Mouse (Mus musculus): ENCODE measurements around the gene Pin1. TPM values are rescaled to one million over a fixed set of nuclear protein-coding genes. Genes with fewer than 3 reads are reported as not detected.

Gene Pin1
- total RNA-seq, 2 experiments from 2014 or later: 17.3 to 18.6 TPM

- DNase-seq (ENCODE audit: low spot score in 2 of 2): no peak
These were observed 44.3 kb downstream of the Pin1 start for GRCm38 (mm10) chr9:20696107-20696712.

GRCm38 (mm10) chr9:20697466-20697865 is 45.6 kb downstream of the Pin1 start:
- DNase-seq (ENCODE audit: low spot score in 2 of 2): no peak

- DNase-seq (ENCODE audit: low spot score in 2 of 2): peak in 1 of 2 experiments; percentile 32
These were observed 52.0 kb downstream of the Pin1 start for GRCm38 (mm10) chr9:20703832-20704380.

- DNase-seq (ENCODE audit: low spot score in 2 of 2): no peak
These were observed 53.5 kb downstream of the Pin1 start for GRCm38 (mm10) chr9:20705420-20705819.

GRCm38 (mm10) chr9:20705981-20706380 is 54.1 kb downstream of the Pin1 start:
- no peak for DNase-seq (ENCODE audit: low spot score in 2 of 2)

- no peak for DNase-seq (ENCODE audit: low spot score in 2 of 2)
These were observed 58.6 kb downstream of the Pin1 start for GRCm38 (mm10) chr9:20710471-20710870.

- no peak for DNase-seq (ENCODE audit: low spot score in 2 of 2)
These were observed 61.1 kb downstream of the Pin1 start for GRCm38 (mm10) chr9:20712934-20713477.

GRCm38 (mm10) chr9:20713478-20713987 is 61.6 kb downstream of the Pin1 start:
- DNase-seq (ENCODE audit: low spot score in 2 of 2): no peak

- DNase-seq (ENCODE audit: low spot score in 2 of 2): no peak
These were observed 63.4 kb downstream of the Pin1 start for GRCm38 (mm10) chr9:20715332-20715731.

Other genes starting within 250 kb of the Pin1 start
- gene Zfp26, start 191.9 kb upstream of the Pin1 start, total RNA-seq (2021): 10 to 100 TPM; 19.5 to 23.2 TPM
- 10 to 100 TPM; 15.9 to 19.6 TPM for gene Zfp426, start 159.3 kb upstream of the Pin1 start, total RNA-seq (2021)
- gene Zfp266, start 130.7 kb upstream of the Pin1 start, total RNA-seq (2021): 10 to 100 TPM; 50.7 to 54.5 TPM
- gene Zfp846, start 70.8 kb upstream of the Pin1 start, total RNA-seq (2021): 1 to 10 TPM; 6.9 to 7.8 TPM
- gene Ubl5, start 9.2 kb upstream of the Pin1 start, total RNA-seq (2021): 100 to 1,000 TPM; 178 to 190 TPM
- 10 to 100 TPM; 15.1 to 17.2 TPM for gene Fbxl12, start 7.3 kb upstream of the Pin1 start, total RNA-seq (2021)
- gene Olfm2, start 94.3 kb downstream of the Pin1 start, total RNA-seq (2021): under 1 TPM; 0.74 to 0.98 TPM
- 100 to 1,000 TPM; 156 to 159 TPM for gene Col5a3, start 163.0 kb downstream of the Pin1 start, total RNA-seq (2021)
- gene Rdh8, start 166.4 kb downstream of the Pin1 start, total RNA-seq (2021): not detected
- 1 to 10 TPM; 8.2 to 9.7 TPM for gene A230050P20Rik, start 216.5 kb downstream of the Pin1 start, total RNA-seq (2021)
- gene Angptl6, start 227.6 kb downstream of the Pin1 start, total RNA-seq (2021): 1 to 10 TPM; 3.9 to 4.5 TPM
- 10 to 100 TPM; 25.0 to 28.7 TPM for gene Ppan, start 236.1 kb downstream of the Pin1 start, total RNA-seq (2021)
- gene Eif3g, start 246.5 kb downstream of the Pin1 start, total RNA-seq (2021): 100 to 1,000 TPM; 146 to 158 TPM